Mouse (Mus musculus) kidney, adult 18-20 months (tissue): Measurements from ENCODE around the gene Dspp.

ENCODE experiments used
- DNase-seq: peaks from one replicate; pipeline ENCODE4 v3.0.0; 2021

Gene Dspp

GRCm38 (mm10) chr5:104170412-104170811 is at the start of gene Dspp:
Dspp (plus strand) TSS chr5:104170712.
- DNase-seq: no peak

GRCm38 (mm10) chr5:104124016-104124658 is 46.4 kb upstream of the Dspp start:
- no peak for DNase-seq

- DNase-seq: no peak
These were observed 43.8 kb upstream of the Dspp start for GRCm38 (mm10) chr5:104126561-104127320.

DNA sequence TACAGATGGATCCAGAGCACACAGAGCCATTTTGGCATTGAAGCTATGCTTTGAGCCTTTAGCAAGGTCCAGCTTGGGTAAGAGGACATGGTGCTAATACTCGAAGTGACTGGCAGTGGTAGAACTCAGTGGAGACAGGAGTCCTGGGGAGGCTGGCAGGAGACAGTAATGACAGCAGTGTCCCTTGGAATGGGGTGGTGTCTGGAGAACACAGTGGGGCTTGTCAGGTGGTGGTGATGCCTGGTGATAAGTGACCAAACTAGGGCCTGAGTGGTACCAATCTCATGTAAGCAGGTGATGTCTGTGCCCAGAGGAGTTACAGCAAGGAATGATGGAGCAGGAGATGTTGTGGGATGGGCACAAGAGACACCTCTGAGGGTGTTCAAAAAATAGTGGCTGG is 43.2 kb upstream of the Dspp start:
- DNase-seq: no peak

GRCm38 (mm10) chr5:104128281-104129031 is 42.1 kb upstream of the Dspp start:
- no peak for DNase-seq

DNA sequence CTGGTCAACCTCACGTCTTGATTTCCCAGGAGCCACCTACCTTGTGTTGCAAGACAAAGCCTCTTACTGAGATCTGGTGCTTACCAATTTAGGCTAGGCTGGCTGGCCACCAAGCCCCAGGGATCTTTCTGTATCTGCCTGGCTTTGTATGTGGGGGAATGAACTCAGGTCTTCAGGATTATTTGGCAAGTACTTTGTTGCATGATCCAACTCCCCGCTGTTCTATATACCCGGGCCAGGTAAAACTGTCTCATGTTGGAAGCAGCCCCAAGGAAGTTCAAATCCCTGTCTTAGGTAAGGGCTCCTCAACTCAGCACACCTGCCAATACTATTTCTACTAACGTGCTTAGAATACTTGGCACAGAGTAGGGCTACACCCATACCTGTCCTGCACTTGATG is 39.6 kb upstream of the Dspp start:
- no peak for DNase-seq

GRCm38 (mm10) chr5:104131544-104131943 is 39.0 kb upstream of the Dspp start:
- DNase-seq: peak; percentile 50

GRCm38 (mm10) chr5:104133752-104134151 is 36.8 kb upstream of the Dspp start:
- no peak for DNase-seq

DNA sequence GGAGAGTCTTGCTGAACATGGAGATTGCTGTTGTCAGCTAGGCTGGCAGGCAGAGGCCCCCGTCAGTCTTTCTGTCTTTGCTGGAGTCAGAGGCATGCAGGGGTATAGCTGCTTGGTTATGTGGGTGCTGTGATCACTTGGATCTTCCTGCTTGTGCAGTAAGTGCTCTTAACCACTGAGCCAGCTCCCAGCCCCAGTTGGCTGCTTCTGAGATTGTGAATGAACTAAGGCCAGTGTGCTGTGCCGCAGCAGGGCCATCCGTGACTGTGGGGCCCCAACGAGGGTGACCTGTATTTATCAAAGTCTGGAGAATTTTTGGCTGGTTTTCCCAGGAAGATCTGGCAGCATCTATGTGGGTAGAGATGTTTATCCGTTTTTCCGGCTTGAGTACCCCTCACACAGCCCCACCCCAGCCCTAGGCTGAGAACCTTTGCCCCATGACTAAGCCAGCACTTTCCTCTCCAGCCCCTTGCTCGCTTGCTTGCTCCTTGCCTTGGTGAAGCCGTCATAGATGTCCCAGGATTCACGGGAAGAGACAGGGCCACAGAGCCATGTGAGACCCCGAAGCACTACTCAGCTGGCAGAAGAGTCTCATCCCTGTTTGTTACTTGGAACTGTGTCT is 32.5 kb upstream of the Dspp start:
- no peak for DNase-seq

GRCm38 (mm10) chr5:104141067-104141466 is 29.4 kb upstream of the Dspp start:
- no peak for DNase-seq

GRCm38 (mm10) chr5:104144057-104144456 is 26.5 kb upstream of the Dspp start:
- DNase-seq: no peak

DNA sequence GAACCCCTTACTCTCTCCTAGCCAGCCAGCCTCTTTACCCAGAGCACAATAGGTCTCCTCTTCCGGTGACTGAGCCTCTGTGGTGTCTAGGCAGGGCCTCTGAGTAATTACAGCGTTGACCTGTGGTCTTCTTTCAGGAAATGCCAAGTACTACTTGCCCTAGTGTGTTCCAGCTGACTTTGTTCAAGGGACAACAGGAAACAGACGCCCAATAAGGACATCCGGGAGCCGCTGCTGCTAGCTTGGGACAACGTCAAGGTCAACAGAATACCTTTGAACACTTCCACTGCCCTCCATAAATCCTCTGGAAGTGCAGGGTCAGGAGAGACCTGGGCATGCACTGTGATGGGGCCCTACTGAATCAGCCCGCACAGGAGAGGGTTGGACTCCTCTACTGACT is 21.2 kb upstream of the Dspp start:
- DNase-seq: peak; percentile 46

GRCm38 (mm10) chr5:104150196-104150595 is 20.3 kb upstream of the Dspp start:
- no peak for DNase-seq

GRCm38 (mm10) chr5:104157701-104158100 is 12.8 kb upstream of the Dspp start:
- DNase-seq: no peak

- DNase-seq: peak; percentile 39
These were observed 12.0 kb upstream of the Dspp start for GRCm38 (mm10) chr5:104158332-104159052.

- no peak for DNase-seq
These were observed 9.9 kb upstream of the Dspp start for GRCm38 (mm10) chr5:104160581-104160980.

DNA sequence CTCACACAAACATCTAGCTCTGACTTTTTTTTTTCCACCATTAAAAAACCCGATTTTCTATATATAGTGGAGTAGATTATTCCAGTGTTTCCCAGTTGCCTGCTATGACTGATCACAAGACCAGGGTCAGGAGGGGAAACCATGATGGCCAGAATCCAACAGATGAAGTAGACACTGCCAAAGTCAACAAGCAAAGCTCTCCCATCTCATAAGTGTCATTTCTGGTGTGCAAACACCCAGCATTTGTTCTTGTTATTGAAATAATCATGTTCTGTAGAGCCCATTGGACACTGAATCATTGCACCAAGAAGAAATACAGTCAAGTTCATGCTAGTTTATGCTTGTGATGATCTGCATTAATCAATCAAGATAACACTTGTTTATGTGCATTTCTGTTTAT is 9.1 kb upstream of the Dspp start:
- DNase-seq: peak; percentile 49

DNA sequence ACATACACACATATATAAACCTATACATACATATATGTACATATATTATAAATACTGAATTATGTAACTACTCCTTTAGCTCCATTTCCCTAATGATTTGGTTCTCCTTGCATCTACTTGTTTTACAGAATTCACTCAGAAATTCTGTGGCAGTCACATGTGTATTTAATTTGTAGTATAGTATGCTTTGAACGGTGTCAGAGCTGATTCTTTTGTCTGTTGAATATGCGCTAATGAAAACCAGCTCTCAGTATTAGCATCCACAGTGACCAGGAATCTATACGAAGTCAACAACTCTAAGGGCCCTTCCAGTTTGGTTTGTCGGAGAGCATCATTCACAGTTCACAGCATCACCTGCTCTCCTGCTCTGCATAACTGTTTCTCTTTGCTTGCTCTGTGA is 7.0 kb upstream of the Dspp start:
- no peak for DNase-seq

GRCm38 (mm10) chr5:104173094-104173493 is 2.6 kb downstream of the Dspp start:
- DNase-seq: no peak

- no peak for DNase-seq
These were observed 13.2 kb downstream of the Dspp start for GRCm38 (mm10) chr5:104183743-104184142.

GRCm38 (mm10) chr5:104187281-104187680 is 16.8 kb downstream of the Dspp start:
- no peak for DNase-seq

DNA sequence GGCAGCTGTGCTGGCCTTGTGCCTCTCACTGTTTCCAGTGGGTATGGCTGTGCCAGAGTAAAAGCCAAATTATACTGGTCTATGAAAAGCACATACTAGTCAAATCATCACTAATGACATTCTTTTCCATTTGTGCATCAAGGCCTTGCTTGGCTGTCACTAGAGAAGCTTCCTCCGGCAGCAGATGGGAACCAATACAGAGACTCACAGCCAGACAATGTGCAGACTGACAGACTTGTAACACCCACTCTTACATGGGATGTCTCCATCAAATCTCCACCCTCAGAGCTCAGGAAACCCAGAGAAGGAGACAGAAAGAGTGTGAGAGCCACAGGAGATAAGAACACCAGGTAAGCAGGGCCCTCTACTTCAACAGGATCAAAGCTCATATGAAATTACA is 24.6 kb downstream of the Dspp start:
- no peak for DNase-seq
